Mouse (Mus musculus) ES-E14 (cell line): Measurements from ENCODE around the gene Olfr1469. TPM values are rescaled to one million over a fixed set of nuclear protein-coding genes. Genes with fewer than 3 reads are reported as not detected.
"Not testable (repeated sequence)": the region's sequence is repeated elsewhere in the genome, so short reads cannot be mapped to it uniquely, and the experiment has no call there.

Source experiments
- DNase-seq: peaks from one replicate; pipeline ENCODE4 v3.0.0-alpha.2; 2013; ENCODE audit warnings: low read depth, low spot score
- H3K27ac ChIP-seq: 2 replicates; pipeline ENCODE4 v1.5.1; 2012; ENCODE audit warnings: low read depth, mild to moderate bottlenecking, low read length, moderate library complexity, mixed read lengths; ENCODE audit not compliant: poor library complexity, insufficient read depth, severe bottlenecking
- H3K36me3 ChIP-seq: 2 replicates; pipeline ENCODE4 v1.6.1; 2012; ENCODE audit warnings: mild to moderate bottlenecking, low read length, moderate library complexity, mixed read lengths; ENCODE audit not compliant: control insufficient read depth, poor library complexity, insufficient read depth, severe bottlenecking
- H3K4me1 ChIP-seq, 2 experiments: fragments of 150-350 bp in 1 of 2; sonication (generic) in 1 of 2; 2 replicates each; pipeline ENCODE4 v1.6.1; 2012; ENCODE audit warnings: low read length in 2 of 2, mild to moderate bottlenecking in 1 of 2, mixed read lengths in 1 of 2; ENCODE audit not compliant: control insufficient read depth in 2 of 2, insufficient read depth in 2 of 2, poor library complexity in 1 of 2
- H3K4me3 ChIP-seq, 2 experiments: fragments of 150-350 bp in 1 of 2; sonication (generic) in 1 of 2; 2 replicates each; pipeline ENCODE4 v1.5.1; 2012; ENCODE audit warnings: low read length in 2 of 2, low read depth in 1 of 2, mild to moderate bottlenecking in 1 of 2, mixed read lengths in 1 of 2; ENCODE audit not compliant: insufficient read depth in 1 of 2, poor library complexity in 1 of 2, severe bottlenecking in 1 of 2
- H3K9ac ChIP-seq: 2 replicates; pipeline ENCODE4 v1.6.1; 2012; ENCODE audit warnings: low read depth, mild to moderate bottlenecking, low read length, mixed read lengths; ENCODE audit not compliant: poor library complexity, insufficient read depth, severe bottlenecking
- H3K9me3 ChIP-seq: fragments of 150-350 bp; sonication (generic); 2 replicates; pipeline ENCODE4 v1.6.1; 2012; ENCODE audit warnings: low read depth, mild to moderate bottlenecking, low read length; ENCODE audit not compliant: control insufficient read depth, insufficient read depth
- CHD2 ChIP-seq: IDR thresholded peaks from 2 replicates; pipeline ENCODE4 v1.6.1; 2014; ENCODE audit warnings: mild to moderate bottlenecking, low read depth, low read length, inconsistent platforms
- HCFC1 ChIP-seq: IDR thresholded peaks from 2 replicates; pipeline ENCODE4 v1.6.1; 2012; ENCODE audit warnings: low read length, inconsistent platforms, borderline replicate concordance; ENCODE audit not compliant: insufficient read depth
- MAFK ChIP-seq: IDR thresholded peaks from 2 replicates; pipeline ENCODE4 v1.6.1; 2014; ENCODE audit warnings: mild to moderate bottlenecking, low read depth, low read length, inconsistent platforms; ENCODE audit not compliant: insufficient read depth
- ZC3H11A ChIP-seq: IDR thresholded peaks from 2 replicates; pipeline ENCODE4 v1.6.1; 2012; ENCODE audit warnings: low read depth, mild to moderate bottlenecking, inconsistent platforms, low read length, borderline replicate concordance
- ZNF384 ChIP-seq: IDR thresholded peaks from 2 replicates; pipeline ENCODE4 v1.6.1; 2012; ENCODE audit warnings: low read depth, low read length, inconsistent platforms
- in situ Hi-C, 2 experiments: fragments of 600-800 bp; cut with MboI; formaldehyde crosslinking; loops; one replicate each; pipeline ENCODE4 v1.15.1; 2025; ENCODE audit warnings: low sequenced_read_pairs in 2 of 2, inconsistent platforms in 1 of 2; ENCODE audit not compliant: unreplicated experiment in 2 of 2
- total RNA-seq: library from RNA; depleted of rRNA; stranded (reverse); fragments of 300-350 nt; gene quantifications from 2 replicates; pipeline ENCODE4 v1.2.3, GENCODE M21; 2012; rRNA removed

Olfr1469 gene
- not detected in 2 replicates for total RNA-seq

- no peak within 1 kb of the TSS for H3K4me3 ChIP-seq
- H3K9ac ChIP-seq, result no peak within 1 kb of the TSS
- H3K4me1 ChIP-seq, result no peaks in the 10 kb centered on the region
- no peaks in the 10 kb centered on the region for H3K36me3 ChIP-seq
- no peak within 1 kb of the TSS for H3K27ac ChIP-seq
- no peaks in the 10 kb centered on the region for H3K9me3 ChIP-seq
- in situ Hi-C loops, result no loop called here
- DNase-seq, result no peak
- TF ChIP-seq HCFC1, result no peak
- TF ChIP-seq ZC3H11A, result no peak
- TF ChIP-seq CHD2, result no peak
- no peak for TF ChIP-seq ZNF384
- TF ChIP-seq MAFK, result no peak
These were observed at the start of gene Olfr1469 for GRCm38 (mm10) chr19:13407549-13407948. Olfr1469 (plus strand) TSS chr19:13407849.

DNA sequence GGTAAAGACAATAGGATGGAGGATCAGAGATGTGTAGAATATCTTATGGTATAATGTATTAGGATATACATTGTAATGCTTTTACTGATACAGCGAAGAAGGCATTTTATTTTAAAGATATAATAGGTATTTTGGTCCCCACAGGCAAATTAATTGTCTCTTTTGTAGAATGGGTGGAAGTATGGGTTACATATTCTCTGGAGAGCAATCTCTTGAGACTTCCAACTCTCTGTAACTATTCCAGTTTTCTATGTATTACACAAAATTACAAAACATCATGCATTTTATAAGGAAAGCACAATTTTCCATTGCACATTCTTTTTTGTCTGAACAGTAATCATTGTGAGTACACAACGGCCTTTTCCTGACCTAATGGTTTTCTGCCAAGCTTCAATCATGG, 45.7 kb upstream of the Olfr1469 start, which contains the start of gene Olfr1467:
Gene Olfr1467 (plus strand): TSS at position 301 of the 400 bp plus-strand sequence.
- Histone ChIP-seq H3K9ac (no peak within 1 kb of the TSS), H3K9me3 (peaks cover 4% of the 10 kb centered on the region; the same call in 1 of the 2 replicates), H3K27ac (no peak within 1 kb of the TSS), H3K4me3 (no peak within 1 kb of the TSS), H3K4me1 (no peaks in the 10 kb centered on the region), H3K36me3 (no peaks in the 10 kb centered on the region)
- no peak for DNase-seq
- in situ Hi-C loops, result no loop called here
- TF ChIP-seq MAFK, result no peak
- no peak for TF ChIP-seq HCFC1

GRCm38 (mm10) chr19:13443109-13443508, 35.5 kb downstream of the Olfr1469 start, which contains the start of gene Olfr1471:
Olfr1471 (plus strand) TSS chr19:13443409.
- DNase-seq, H3K36me3 ChIP-seq, in situ Hi-C loops, H3K9me3 ChIP-seq, H3K4me1 ChIP-seq, H3K27ac ChIP-seq, H3K4me3 ChIP-seq, H3K9ac ChIP-seq: not testable (repeated sequence)

GRCm38 (mm10) chr19:13455986-13456385, 48.3 kb downstream of the Olfr1469 start, which contains the start of gene Olfr1472:
Olfr1472 (minus strand) TSS chr19:13456086.
- in situ Hi-C loops, result no loop called here

More at GRCm38 (mm10) chr19:13455986-13456385, 48.3 kb downstream of the Olfr1469 start, which contains the start of gene Olfr1472:
- TF ChIP-seq MAFK (no peak), ZC3H11A (no peak), CHD2 (no peak), ZNF384 (no peak), HCFC1 (no peak)
- H3K9me3 ChIP-seq, result no peaks in the 10 kb centered on the region
- no peaks in the 10 kb centered on the region for H3K4me1 ChIP-seq
- H3K9ac ChIP-seq, result no peak within 1 kb of the TSS
- no peak within 1 kb of the TSS for H3K4me3 ChIP-seq
- no peaks in the 10 kb centered on the region for H3K36me3 ChIP-seq
- no peak for DNase-seq
- H3K27ac ChIP-seq, result no peak within 1 kb of the TSS

Other genes starting within 250 kb of the Olfr1469 start
- not detected in 2 replicates for gene Olfr1461, start 244.8 kb upstream of the Olfr1469 start, total RNA-seq
- gene Olfr1462, start 222.1 kb upstream of the Olfr1469 start, total RNA-seq, result not detected in 2 replicates
- gene Olfr1463, start 176.5 kb upstream of the Olfr1469 start, total RNA-seq, result not detected in 2 replicates
- gene Olfr1465, start 92.3 kb upstream of the Olfr1469 start, total RNA-seq, result not detected in 2 replicates
- not detected in 2 replicates for gene Olfr1466, start 69.0 kb upstream of the Olfr1469 start, total RNA-seq
- not detected in 2 replicates for gene Olfr1467, start 45.6 kb upstream of the Olfr1469 start, total RNA-seq
- gene Olfr1471, start 35.6 kb downstream of the Olfr1469 start, total RNA-seq, result not detected in 2 replicates
- not detected in 2 replicates for gene Olfr1472, start 48.2 kb downstream of the Olfr1469 start, total RNA-seq
- gene Olfr1474, start 61.7 kb downstream of the Olfr1469 start, total RNA-seq, result not detected in 2 replicates
- not detected in 2 replicates for gene Olfr1475, start 72.3 kb downstream of the Olfr1469 start, total RNA-seq
- not detected in 2 replicates for gene Olfr1477, start 92.7 kb downstream of the Olfr1469 start, total RNA-seq
- not detected in 2 replicates for gene Olfr1480, start 120.1 kb downstream of the Olfr1469 start, total RNA-seq
- not detected in 2 replicates for gene Olfr1484, start 175.7 kb downstream of the Olfr1469 start, total RNA-seq
- gene Olfr1487, start 209.5 kb downstream of the Olfr1469 start, total RNA-seq, result not detected in 2 replicates
- gene Olfr1489, start 223.8 kb downstream of the Olfr1469 start, total RNA-seq, result not detected in 2 replicates
- gene Olfr1490, start 243.2 kb downstream of the Olfr1469 start, total RNA-seq, result not detected in 2 replicates